Mouse (Mus musculus) small intestine, adult 2 months (tissue): ENCODE results near the gene Fbxw7. TPM values are rescaled to one million over a fixed set of nuclear protein-coding genes. Genes with fewer than 3 reads are reported as not detected.

Source experiments
- H3K27ac ChIP-seq: fragments of 200-500 bp; 2 replicates; pipeline ENCODE4 v1.5.1; 2012; ENCODE audit warnings: low read depth, low read length, control low read depth, inconsistent platforms; ENCODE audit not compliant: insufficient read depth
- H3K27me3 ChIP-seq: fragments of 200-500 bp; 2 replicates; pipeline ENCODE4 v1.6.1; 2012; ENCODE audit warnings: mild to moderate bottlenecking, moderate library complexity, low read length, inconsistent platforms; ENCODE audit not compliant: control insufficient read depth, insufficient read depth
- H3K36me3 ChIP-seq: fragments of 200-500 bp; 2 replicates; pipeline ENCODE4 v1.6.1; 2012; ENCODE audit warnings: mild to moderate bottlenecking, low read length, control low read depth, inconsistent platforms; ENCODE audit not compliant: control insufficient read depth, insufficient read depth
- H3K4me1 ChIP-seq: fragments of 200-500 bp; 2 replicates; pipeline ENCODE4 v1.6.1; 2012; ENCODE audit warnings: low read length, inconsistent platforms, mixed read lengths; ENCODE audit not compliant: control insufficient read depth, insufficient read depth, insufficient read length
- H3K4me3 ChIP-seq: fragments of 200-500 bp; 2 replicates; pipeline ENCODE4 v1.5.1; 2012; ENCODE audit warnings: low read depth, mild to moderate bottlenecking, control low read depth, inconsistent platforms, low read length, moderate library complexity
- CTCF ChIP-seq: fragments of 200-500 bp; IDR thresholded peaks from 2 replicates; pipeline ENCODE4 v1.5.1; 2012; ENCODE audit warnings: low read depth, mild to moderate bottlenecking, control low read depth, inconsistent platforms, low read length, moderate library complexity, mixed read lengths; ENCODE audit not compliant: insufficient replicate concordance, insufficient read length; ENCODE audit errors: extremely low read depth
- POLR2A ChIP-seq: fragments of 200-500 bp; IDR thresholded peaks from 2 replicates; pipeline ENCODE4 v1.6.1; 2012; ENCODE audit warnings: low read depth, mild to moderate bottlenecking, control low read depth, inconsistent platforms, low read length, moderate library complexity
- WGBS: fragments of 180-500 bp; shearing (Covaris S2); methylation state at CpG from one replicate; pipeline ENCODE4 v1.1.7; 2018; 5-methylcytosine and 5-hydroxymethylcytosine counted together
- polyA plus RNA-seq: library from polyadenylated mRNA; depleted of rRNA; stranded (reverse); fragments of >200 nt; gene quantifications from 2 replicates; pipeline ENCODE4 v1.2.3, GENCODE M21; 2012; rRNA removed

Fbxw7 gene
- polyA plus RNA-seq, 1 experiment, result 1.3 TPM

GRCm38 (mm10) chr3:85024237-85024636 lies 209.2 kb downstream of the Fbxw7 start:
- Histone ChIP-seq H3K27me3 (no peaks in the 10 kb centered on the region), H3K4me3 (no peak overlapping the region), H3K4me1 (peaks cover 24% of the 10 kb centered on the region; the same call in 1 of the 2 replicates), H3K27ac (0 out of 2 replicates have a peak overlapping the region, but pooled peaks have one; percentile 32), H3K36me3 (no peaks in the 10 kb centered on the region)
- WGBS, result 70% methylated on average over 2 of the region's 2 CpGs
- TF ChIP-seq POLR2A, result no peak
- TF ChIP-seq CTCF, result no peak

DNA sequence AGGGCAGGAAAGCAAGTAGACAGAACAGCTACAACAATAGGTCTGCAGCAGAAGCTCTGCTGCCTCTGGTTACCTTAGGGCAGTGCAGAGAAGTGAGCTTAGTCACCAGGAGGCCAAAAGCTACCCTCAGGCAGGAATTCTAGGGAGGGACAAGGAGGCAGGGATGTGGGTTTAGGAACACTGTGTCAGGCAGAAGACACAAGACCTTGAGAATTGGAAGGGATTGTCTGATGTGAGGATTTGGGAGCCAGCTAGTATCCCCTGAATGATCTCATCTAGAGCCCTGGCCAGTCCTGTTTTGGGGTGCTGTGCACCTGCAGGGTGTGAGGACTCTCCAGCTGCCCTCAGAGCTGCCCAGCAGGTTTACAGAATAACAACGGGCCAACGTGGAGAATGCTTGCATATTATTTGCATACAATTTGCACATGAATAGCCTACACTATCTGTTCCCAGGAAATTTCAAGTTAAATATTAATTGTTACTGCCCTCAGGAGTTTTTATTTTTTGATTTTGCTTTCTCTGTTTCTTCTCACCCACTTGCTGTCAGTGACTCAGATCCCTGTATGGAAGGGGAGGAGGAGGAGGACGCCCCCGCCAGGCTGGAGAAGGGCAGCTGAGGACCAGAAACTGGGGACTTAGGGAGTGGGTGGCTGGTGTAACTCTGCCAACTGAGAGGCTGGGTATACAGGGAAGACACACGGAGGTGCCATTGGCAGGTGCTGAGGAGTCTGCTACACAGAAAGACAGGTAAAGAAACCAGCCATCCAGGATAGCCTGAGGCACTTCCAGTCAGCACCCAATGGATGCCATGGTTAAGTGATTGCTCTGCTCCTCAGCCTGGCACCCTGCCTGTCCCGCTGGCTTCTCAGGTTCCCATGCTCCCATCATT lies 210.0 kb downstream of the Fbxw7 start:
- Histone ChIP-seq H3K4me1 (peaks cover 27% of the 10 kb centered on the region; the same call in 1 of the 2 replicates), H3K27ac (peak overlapping the region; percentile 32), H3K27me3 (no peaks in the 10 kb centered on the region), H3K36me3 (no peaks in the 10 kb centered on the region), H3K4me3 (no peak overlapping the region)
- TF ChIP-seq POLR2A, result no peak
- TF ChIP-seq CTCF, result no peak
- 22% methylated on average over 6 of the region's 6 CpGs for WGBS

Other genes starting within 250 kb of the Fbxw7 start
- gene Arfip1, start 232.6 kb upstream of the Fbxw7 start, polyA plus RNA-seq, result 4.5 and 5.6 TPM in 2 replicates
- 0.04 TPM in 1 of 2 replicates, not detected in the other for gene Tigd4, start 221.7 kb upstream of the Fbxw7 start, polyA plus RNA-seq
- 1.5 and 2.0 TPM in 2 replicates for gene Tmem154, start 149.1 kb upstream of the Fbxw7 start, polyA plus RNA-seq